Mouse (Mus musculus) fat pad, adult 2 months (tissue): ENCODE results near the gene Enthd1.

Experiments
- DNase-seq: peaks from one replicate; pipeline ENCODE4 v3.0.0-alpha.2; 2011; ENCODE audit warnings: low read depth, low spot score; ENCODE audit errors: extremely low read depth

Gene Enthd1

GRCm38 (mm10) chr15:80413988-80414721 lies 150.8 kb downstream of the Enthd1 start:
- no peak for DNase-seq

- DNase-seq: no peak
Observed at GRCm38 (mm10) chr15:80413070-80413469, 151.9 kb downstream of the Enthd1 start.

GRCm38 (mm10) chr15:80410661-80411060 lies 154.3 kb downstream of the Enthd1 start:
- no peak for DNase-seq

GRCm38 (mm10) chr15:80407873-80408272 lies 157.1 kb downstream of the Enthd1 start:
- no peak for DNase-seq
